Mouse (Mus musculus) MEL (cell line): ENCODE results near the gene Cadm2. TPM values are rescaled to one million over a fixed set of nuclear protein-coding genes. Genes with fewer than 3 reads are reported as not detected.

Source experiments
- DNase-seq: peaks from one replicate; pipeline ENCODE4 v3.0.0; 2011; ENCODE audit warnings: low read depth, low spot score
- H3K27ac ChIP-seq: 2 replicates; pipeline ENCODE4 v1.5.1; 2012; ENCODE audit warnings: low read depth, mild to moderate bottlenecking, control low read depth, low read length, moderate library complexity; ENCODE audit not compliant: control insufficient read depth
- H3K27me3 ChIP-seq, 2 experiments: fragments of 150-350 bp in 1 of 2; sonication (generic) in 1 of 2; 2 replicates each; pipeline ENCODE4 v1.6.1; 2012; ENCODE audit warnings: low read length in 2 of 2, mild to moderate bottlenecking in 2 of 2, improper control_type of control experiment in 1 of 2, moderate library complexity in 1 of 2; ENCODE audit not compliant: insufficient read depth in 2 of 2, control insufficient read depth in 1 of 2
- H3K36me3 ChIP-seq, 2 experiments: 2 replicates each; pipeline ENCODE4 v1.6.1; 2012 to 2014; ENCODE audit warnings: low read length in 2 of 2, improper control_type of control experiment in 1 of 2, inconsistent platforms in 1 of 2, mild to moderate bottlenecking in 1 of 2; ENCODE audit not compliant: insufficient read depth in 2 of 2, control insufficient read depth in 1 of 2
- H3K4me1 ChIP-seq, 2 experiments: fragments of 150-350 bp in 1 of 2; sonication (generic) in 1 of 2; 2 replicates each; pipeline ENCODE4 v1.6.1; 2012; ENCODE audit warnings: low read length in 2 of 2, improper control_type of control experiment in 1 of 2, mild to moderate bottlenecking in 1 of 2; ENCODE audit not compliant: insufficient read depth in 2 of 2, control insufficient read depth in 1 of 2
- H3K4me3 ChIP-seq, 2 experiments: fragments of 150-350 bp in 1 of 2; sonication (generic) in 1 of 2; 2 replicates each; pipeline ENCODE4 v1.5.1; 2012; ENCODE audit warnings: low read depth in 2 of 2, low read length in 2 of 2, mild to moderate bottlenecking in 2 of 2, moderate library complexity in 2 of 2, control low read depth in 1 of 2, improper control_type of control experiment in 1 of 2; ENCODE audit not compliant: control insufficient read depth in 1 of 2, insufficient read depth in 1 of 2
- H3K79me2 ChIP-seq: 2 replicates; pipeline ENCODE4 v1.6.1; 2012; ENCODE audit warnings: mild to moderate bottlenecking, low read length, moderate library complexity; ENCODE audit not compliant: control insufficient read depth, poor library complexity, insufficient read depth
- H3K9ac ChIP-seq: 2 replicates; pipeline ENCODE4 v1.6.1; 2012; ENCODE audit warnings: low read depth, mild to moderate bottlenecking, control low read depth, low read length, moderate library complexity; ENCODE audit not compliant: control insufficient read depth, poor library complexity, severe bottlenecking
- H3K9me3 ChIP-seq: fragments of 150-350 bp; sonication (generic); replicated peaks from 2 replicates; pipeline ENCODE4 v1.6.1; 2012; ENCODE audit warnings: mild to moderate bottlenecking, low read length, improper control_type of control experiment, moderate library complexity; ENCODE audit not compliant: insufficient read depth
- CHD1 ChIP-seq: IDR thresholded peaks from 2 replicates; pipeline ENCODE4 v1.6.1; 2012; ENCODE audit warnings: low read depth, mild to moderate bottlenecking, inconsistent platforms, low read length, improper control_type of control experiment
- CTCF ChIP-seq, 3 experiments: IDR thresholded peaks in 2 of 3; conservative IDR thresholded peaks in 1 of 3; 2 replicates each; pipeline ENCODE4 v1.5.1; 2011 to 2012; ENCODE audit warnings: low read length in 3 of 3, low read depth in 2 of 3, mild to moderate bottlenecking in 2 of 3, improper control_type of control experiment in 1 of 3, inconsistent platforms in 1 of 3, mixed read lengths in 1 of 3, moderate library complexity in 1 of 3; ENCODE audit not compliant: control insufficient read depth in 1 of 3, insufficient read depth in 1 of 3, poor library complexity in 1 of 3, severe bottlenecking in 1 of 3
- E2F4 ChIP-seq: IDR thresholded peaks from 2 replicates; pipeline ENCODE4 v1.6.1; 2011; ENCODE audit warnings: low read depth, low read length, improper control_type of control experiment, borderline replicate concordance
- EP300 ChIP-seq, 2 experiments: IDR thresholded peaks; 2 replicates each; pipeline ENCODE4 v1.6.1; 2011; ENCODE audit warnings: improper control_type of control experiment in 2 of 2, low read length in 2 of 2, low read depth in 1 of 2, mild to moderate bottlenecking in 1 of 2
- ETS1 ChIP-seq: IDR thresholded peaks from 2 replicates; pipeline ENCODE4 v1.6.1; 2012; ENCODE audit warnings: low read depth, mild to moderate bottlenecking, inconsistent platforms, low read length, improper control_type of control experiment, moderate library complexity
- KAT2A ChIP-seq: conservative IDR thresholded peaks from 2 replicates; pipeline ENCODE4 v1.6.1; 2012; ENCODE audit warnings: low read depth, low read length, improper control_type of control experiment, inconsistent platforms
- MAFK ChIP-seq: IDR thresholded peaks from 2 replicates; pipeline ENCODE4 v1.6.1; 2011; ENCODE audit warnings: low read depth, mild to moderate bottlenecking, low read length, improper control_type of control experiment, borderline replicate concordance
- MAZ ChIP-seq: IDR thresholded peaks from 2 replicates; pipeline ENCODE4 v1.6.1; 2012; ENCODE audit warnings: low read depth, mild to moderate bottlenecking, inconsistent platforms, low read length, improper control_type of control experiment
- MEF2A ChIP-seq: IDR thresholded peaks from 2 replicates; pipeline ENCODE4 v1.6.1; 2014; ENCODE audit warnings: low read depth, mild to moderate bottlenecking, inconsistent platforms, low read length, improper control_type of control experiment; ENCODE audit not compliant: poor library complexity, insufficient replicate concordance, severe bottlenecking; ENCODE audit errors: extremely low read depth
- MXI1 ChIP-seq: IDR thresholded peaks from 2 replicates; pipeline ENCODE4 v1.6.1; 2011; ENCODE audit warnings: mild to moderate bottlenecking, low read depth, low read length, improper control_type of control experiment
- NELFE ChIP-seq: IDR thresholded peaks from 2 replicates; pipeline ENCODE4 v1.6.1; 2011; ENCODE audit warnings: low read depth, low read length, improper control_type of control experiment
- RAD21 ChIP-seq: IDR thresholded peaks from 2 replicates; pipeline ENCODE4 v1.6.1; 2011; ENCODE audit warnings: mild to moderate bottlenecking, low read depth, low read length, improper control_type of control experiment
- TCF12 ChIP-seq: IDR thresholded peaks from 2 replicates; pipeline ENCODE4 v1.6.1; 2014; ENCODE audit warnings: low read depth, mild to moderate bottlenecking, inconsistent platforms, low read length, improper control_type of control experiment, moderate library complexity
- USF1 ChIP-seq: IDR thresholded peaks from 2 replicates; pipeline ENCODE4 v1.6.1; 2014; ENCODE audit warnings: low read depth, mild to moderate bottlenecking, inconsistent platforms, low read length, improper control_type of control experiment, moderate library complexity
- ZC3H11A ChIP-seq: IDR thresholded peaks from 2 replicates; pipeline ENCODE4 v1.6.1; 2012; ENCODE audit warnings: low read depth, mild to moderate bottlenecking, inconsistent platforms, low read length, improper control_type of control experiment
- ZMIZ1 ChIP-seq: IDR thresholded peaks from 2 replicates; pipeline ENCODE4 v1.6.1; 2012; ENCODE audit warnings: low read depth, mild to moderate bottlenecking, inconsistent platforms, low read length, improper control_type of control experiment, moderate library complexity
- ZNF384 ChIP-seq: IDR thresholded peaks from 2 replicates; pipeline ENCODE4 v1.6.1; 2012; ENCODE audit warnings: low read depth, mild to moderate bottlenecking, inconsistent platforms, low read length, improper control_type of control experiment
- polyA plus RNA-seq, 2 experiments: library from polyadenylated mRNA; stranded (reverse) in 1 of 2; unstranded in 1 of 2; fragments of >175 nt in 1 of 2; fragments of >200 nt in 1 of 2; gene quantifications; 2 replicates each; pipeline versions ENCODE4 v1.2.1 to v1.2.4; 2012; ENCODE audit warnings: low replicate concordance in 2 of 2, low read depth in 1 of 2; ENCODE audit not compliant: insufficient read length in 2 of 2, insufficient read depth in 1 of 2, missing spikeins in 1 of 2
- total RNA-seq: library from RNA; depleted of rRNA; stranded (reverse); fragments of 300-350 nt; gene quantifications from 2 replicates; pipeline ENCODE4 v1.2.3, GENCODE M21; 2012

Gene Cadm2
- total and polyA plus RNA-seq, 3 experiments = not detected

DNA sequence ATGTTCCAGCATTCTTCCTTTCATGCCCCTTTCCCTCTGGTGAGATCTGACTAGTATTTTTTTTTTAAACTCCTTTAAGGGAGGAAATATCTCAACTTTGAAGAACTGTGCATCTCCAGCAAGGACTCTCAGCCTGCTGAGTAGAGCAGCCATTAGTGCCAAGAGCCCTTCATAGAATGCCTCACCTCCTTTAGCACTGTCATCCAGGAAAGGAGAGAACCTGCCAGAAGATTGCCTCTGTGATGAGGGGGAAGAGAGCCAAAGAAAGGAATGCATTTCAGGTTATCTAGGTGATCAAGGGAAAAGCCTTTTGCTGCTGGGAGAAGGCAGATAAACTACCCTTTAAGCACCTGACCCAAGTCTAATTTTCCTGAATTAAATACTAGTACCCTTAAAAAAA is 943.5 kb downstream of the Cadm2 start:
- Histone ChIP-seq H3K36me3 (no peaks in the 10 kb centered on the region), H3K4me3 (no peak overlapping the region), H3K9ac (no peak overlapping the region)
- TF ChIP-seq MXI1 (no peak), CTCF (IDR thresholded peaks at IDR 0.05 in 2 of 3, conservative IDR thresholded peaks at IDR 0.05 in 1 of 3; ENCODE audit: control insufficient read depth in 1 of 3, insufficient read depth in 1 of 3, low read depth in 2 of 3, low read length in 3 of 3, poor library complexity in 1 of 3, severe bottlenecking in 1 of 3) (no peak), ZNF384 (no peak), ZC3H11A (no peak), USF1 (no peak), EP300 (IDR thresholded peaks at IDR 0.05; ENCODE audit: low read depth in 1 of 2, low read length in 2 of 2) (no peak), TCF12 (no peak), NELFE (no peak), MAFK (no peak), MAZ (no peak), ETS1 (no peak), MEF2A (no peak), KAT2A (no peak)
- TF ChIP-seq, all 39 proteins: peak for 0
- no peak for DNase-seq
- Histone ChIP-seq H3K9me3 (no peaks in the 10 kb centered on the region), H3K27ac (no peak overlapping the region), H3K79me2 (no peaks in the 10 kb centered on the region), H3K4me1 (no peaks in the 10 kb centered on the region), H3K27me3 (no peaks in the 10 kb centered on the region)

DNA sequence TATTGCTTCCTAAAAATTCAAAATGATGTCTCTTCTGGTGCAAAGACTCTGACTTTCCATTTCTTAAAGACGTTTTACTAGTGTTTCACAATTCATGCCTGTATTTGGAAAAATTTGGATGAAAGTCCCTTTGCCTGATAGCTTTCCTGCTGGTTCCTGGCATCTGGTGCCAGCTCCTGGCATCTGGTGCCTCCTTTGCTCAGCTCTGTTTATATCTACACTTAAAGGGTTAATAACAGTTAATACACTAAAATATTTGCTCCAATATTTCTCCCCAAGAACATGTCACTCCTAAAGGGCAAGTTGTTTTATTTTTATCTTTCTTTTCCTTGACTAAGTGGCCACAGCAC is 969.7 kb downstream of the Cadm2 start:
- TF ChIP-seq RAD21 = no peak
- no peak for TF ChIP-seq ZMIZ1
- no peak for TF ChIP-seq E2F4
- TF ChIP-seq CHD1 = no peak
- Histone ChIP-seq H3K9me3 (no peaks in the 10 kb centered on the region), H3K27ac (no peak overlapping the region), H3K79me2 (no peaks in the 10 kb centered on the region), H3K9ac (no peak overlapping the region), H3K27me3 (no peaks in the 10 kb centered on the region), H3K4me1 (no peaks in the 10 kb centered on the region), H3K4me3 (no peak overlapping the region), H3K36me3 (no peaks in the 10 kb centered on the region)
- no peak for DNase-seq
